Mouse (Mus musculus) cerebellum, postnatal 14 days (tissue): Measurements from ENCODE around the gene Trpm3.
"Not testable (repeated sequence)": the region's sequence is repeated elsewhere in the genome, so short reads cannot be mapped to it uniquely, and the experiment has no call there.

Source experiments
- DNase-seq, 2 experiments: peaks; one replicate each; pipeline ENCODE4 v3.0.0; 2021; ENCODE audit warnings: mixed read lengths in 2 of 2

Gene Trpm3

DNA sequence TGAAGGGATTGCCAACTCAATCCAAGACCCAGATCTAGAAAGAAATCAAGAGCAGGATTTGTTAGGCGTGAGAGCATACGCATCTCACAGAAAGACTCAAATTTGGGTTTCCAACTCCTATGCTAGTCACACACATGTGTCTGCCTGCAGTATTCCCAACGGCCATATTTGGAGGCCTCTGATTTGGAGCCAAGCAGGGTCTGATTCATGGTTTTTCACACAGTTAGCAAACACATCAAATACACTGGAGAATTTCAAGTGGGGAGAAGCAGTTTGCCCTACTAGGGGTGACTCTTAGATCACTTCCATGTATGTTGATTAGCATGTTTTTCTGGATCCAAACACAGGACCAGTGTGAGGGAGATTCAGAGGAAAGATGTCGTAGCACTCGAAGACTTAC, 855.7 kb downstream of the Trpm3 start:
- no peak for DNase-seq

DNA sequence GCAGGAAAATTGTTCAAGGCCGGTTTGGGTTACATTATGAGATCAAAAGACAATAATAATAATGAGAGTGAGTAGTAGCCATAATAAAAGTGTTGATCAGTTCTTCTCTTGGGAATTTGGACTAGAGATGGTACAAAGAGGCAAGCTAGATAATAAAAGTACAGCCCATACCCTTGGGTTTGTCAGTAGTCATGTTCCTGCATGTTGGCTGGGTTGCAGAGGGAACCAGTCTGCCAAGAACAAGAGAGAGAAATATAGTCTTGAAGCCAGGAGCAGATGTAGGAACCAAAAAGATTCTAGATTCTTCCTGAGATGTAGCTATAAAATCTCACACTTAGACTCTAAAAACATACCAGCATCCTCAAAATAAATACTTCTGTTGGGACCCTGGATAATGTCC, 861.4 kb downstream of the Trpm3 start:
- no peak for DNase-seq

DNA sequence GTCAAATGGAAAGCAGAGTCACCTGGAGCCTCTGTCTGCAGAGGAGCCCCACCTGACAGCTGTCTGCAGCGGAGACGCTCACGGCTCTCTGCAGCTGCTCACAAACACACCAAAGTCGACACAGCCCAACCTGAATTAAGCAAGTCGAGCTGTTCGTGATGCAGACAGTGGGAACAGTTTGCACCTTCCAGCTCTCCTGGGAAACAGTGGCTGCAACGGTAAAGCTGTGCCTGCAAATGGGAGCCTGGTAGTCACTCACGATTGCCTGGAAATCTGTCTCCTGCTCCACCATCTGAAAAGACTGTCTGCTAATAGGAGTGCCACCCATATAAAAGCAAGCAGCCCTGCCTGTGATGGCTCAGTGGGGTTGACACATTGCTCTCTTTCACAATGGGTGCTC, 865.0 kb downstream of the Trpm3 start:
- DNase-seq, result no peak

DNA sequence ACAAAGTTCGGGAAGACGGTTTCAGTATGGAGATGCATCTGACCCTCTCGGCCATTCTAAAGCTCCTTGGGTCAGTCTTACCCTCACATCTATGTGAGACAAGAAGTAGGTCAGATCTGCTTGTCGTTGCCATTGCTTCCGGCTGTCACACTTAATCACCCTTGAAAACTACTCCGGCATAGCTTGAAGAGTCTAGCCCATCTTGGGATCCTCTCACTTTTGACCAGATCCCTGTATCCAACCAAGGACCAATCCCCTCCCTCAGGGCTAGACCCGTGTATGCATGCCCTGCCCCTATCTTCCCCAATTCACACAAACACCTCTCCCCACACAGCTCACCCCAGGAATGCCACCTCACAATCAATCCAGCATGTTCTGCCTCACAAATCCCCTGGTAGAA, 867.0 kb downstream of the Trpm3 start:
- no peak for DNase-seq

DNA sequence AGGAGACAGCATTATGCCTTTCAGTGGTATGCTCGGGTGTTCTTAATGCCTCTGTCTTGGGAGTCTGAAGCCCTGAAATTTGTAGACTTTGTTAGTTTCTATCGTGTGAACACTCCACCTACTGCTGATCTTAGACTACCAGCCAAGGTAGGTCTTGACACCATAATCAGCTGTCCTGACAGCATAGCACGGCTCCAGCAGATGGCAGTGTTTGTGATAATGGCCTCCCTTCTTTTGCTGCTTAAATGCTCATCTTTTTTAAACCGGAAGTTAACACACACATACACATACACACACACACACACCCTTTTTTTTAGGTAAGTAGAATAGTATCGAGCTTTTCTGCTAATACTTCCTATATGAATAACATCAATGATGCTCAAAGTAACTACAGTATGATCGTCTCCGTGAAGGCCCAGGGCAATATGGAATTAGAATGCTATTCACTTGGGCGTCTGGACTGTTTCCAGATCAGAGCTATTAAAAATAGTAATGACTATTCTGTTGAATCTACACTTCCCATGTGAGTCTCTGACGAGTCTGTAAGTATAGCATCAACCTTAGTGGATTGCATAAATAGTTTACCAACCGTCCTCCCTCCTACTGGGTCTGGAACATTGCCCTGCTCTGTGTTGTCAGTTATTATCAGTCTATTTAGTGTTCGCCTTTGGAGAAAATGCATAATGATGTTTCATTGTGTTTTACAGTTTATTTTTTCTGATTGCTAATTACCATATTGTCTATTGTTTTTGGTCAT, 867.8 kb downstream of the Trpm3 start:
- DNase-seq, result peak; percentile 73 to 83

DNA sequence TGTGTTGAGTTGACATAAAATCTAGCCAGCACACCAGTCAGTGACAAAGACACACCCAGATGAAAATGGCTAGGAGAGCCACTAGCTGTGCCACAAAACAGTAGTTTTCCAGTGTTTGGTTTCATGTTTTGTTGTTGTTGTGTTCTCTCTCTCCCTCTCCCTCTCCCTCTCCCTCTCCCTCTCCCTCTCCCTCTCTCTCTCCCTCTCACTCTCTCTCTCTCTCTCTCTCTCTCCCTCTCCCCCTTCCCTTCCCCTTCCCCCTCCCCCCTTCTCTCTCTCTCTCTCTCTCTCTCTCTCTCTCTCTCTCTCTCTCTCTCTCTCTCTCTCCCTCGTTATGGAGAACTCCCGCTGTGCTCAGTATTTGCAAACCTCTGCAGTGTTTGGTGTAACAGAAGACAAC, 874.8 kb downstream of the Trpm3 start:
- DNase-seq, result no peak

DNA sequence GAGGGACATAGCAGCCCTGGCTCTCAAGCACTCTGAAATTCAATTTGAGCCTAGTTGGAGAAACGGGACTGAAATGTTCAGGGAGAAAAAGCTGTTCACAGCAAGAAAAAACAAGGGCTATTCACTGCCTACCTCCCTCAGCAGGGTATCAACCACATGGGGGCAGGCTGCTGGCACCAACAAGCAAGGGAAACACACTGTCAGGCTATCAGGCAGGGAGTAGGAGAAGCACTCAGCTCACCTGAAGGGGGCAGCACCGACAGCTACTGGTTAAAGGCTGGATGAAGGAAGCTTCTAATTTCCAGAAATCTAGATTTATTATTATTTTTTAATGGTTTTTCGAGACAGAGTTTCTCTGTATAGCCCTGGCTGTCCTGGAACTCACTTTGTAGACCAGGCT, 876.7 kb downstream of the Trpm3 start:
- peak; percentile 66 to 83 for DNase-seq

DNA sequence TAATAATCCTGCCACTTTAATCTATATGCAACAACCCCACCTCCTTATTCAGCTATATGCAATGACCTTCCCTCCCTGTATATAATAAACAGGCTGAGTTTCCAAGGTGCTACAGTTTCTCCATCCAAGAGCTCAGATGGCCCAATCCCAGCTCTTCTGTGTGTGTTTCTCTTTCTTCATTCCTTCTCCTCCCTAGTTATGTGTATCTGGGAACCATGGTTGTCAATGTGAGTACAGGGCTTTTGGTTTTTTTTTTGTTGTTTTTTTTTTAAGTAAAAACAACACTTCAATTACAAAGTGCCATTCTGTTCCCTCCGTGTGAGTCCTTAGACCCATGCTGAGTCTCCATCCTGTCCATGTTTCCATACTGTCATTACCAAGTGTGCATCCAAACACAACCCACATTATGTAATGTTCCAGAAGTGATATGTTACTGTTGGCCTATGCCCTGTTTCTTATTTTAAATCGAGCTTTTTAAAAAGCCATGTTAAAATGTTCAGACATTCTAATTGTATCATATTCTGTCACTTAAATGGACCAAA, 879.4 kb downstream of the Trpm3 start:
- DNase-seq, result peak; percentile 44 to 61

DNA sequence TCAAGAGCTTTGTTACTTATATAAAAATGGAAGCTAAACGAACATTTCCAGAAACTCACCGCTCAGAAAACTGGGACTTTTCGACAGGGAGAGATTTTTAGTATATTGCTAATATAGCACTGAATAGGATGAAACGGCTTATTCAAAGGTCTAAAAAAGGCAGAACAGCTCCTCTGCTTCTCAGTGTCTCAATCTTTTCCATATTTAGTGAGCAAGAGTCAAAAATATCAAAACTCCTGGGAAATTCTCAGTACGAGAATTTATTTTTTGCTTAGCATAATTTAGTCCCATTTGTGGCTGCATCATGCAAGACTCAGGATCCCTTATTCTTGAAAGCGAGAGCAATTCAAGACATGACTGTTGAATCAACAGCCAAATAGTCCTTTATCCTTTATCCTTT, 884.1 kb downstream of the Trpm3 start:
- DNase-seq, result no peak

DNA sequence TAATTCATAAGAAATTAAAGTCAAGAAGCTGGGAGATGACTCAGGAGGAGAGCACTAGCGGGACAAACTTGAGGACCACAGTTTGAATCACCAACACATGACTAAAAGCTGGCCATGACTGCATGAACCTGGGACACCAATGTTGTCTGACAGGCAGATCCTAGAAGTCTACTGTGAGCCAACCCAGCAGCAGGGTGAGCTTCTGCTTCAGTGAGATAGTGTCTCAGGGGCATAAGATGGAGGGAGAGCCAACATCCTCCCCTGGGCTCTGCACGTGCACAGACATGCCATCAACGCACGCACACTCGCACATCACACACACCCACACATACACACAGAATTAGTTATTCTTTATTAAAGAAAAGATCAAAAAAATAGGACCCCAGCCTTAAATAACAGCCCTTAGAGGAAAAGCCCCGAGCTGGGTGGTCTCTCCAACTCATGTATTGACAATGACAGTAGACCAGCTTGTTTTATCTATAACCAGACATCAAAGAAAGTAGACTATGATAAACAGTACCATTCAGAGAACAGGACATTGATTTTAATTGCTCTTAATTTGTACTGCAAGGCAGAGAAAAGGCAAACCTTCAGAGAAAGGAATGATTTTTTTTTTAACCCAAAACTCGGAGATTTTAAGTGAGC, 884.6 kb downstream of the Trpm3 start:
- peak; percentile 47 to 55 for DNase-seq

DNA sequence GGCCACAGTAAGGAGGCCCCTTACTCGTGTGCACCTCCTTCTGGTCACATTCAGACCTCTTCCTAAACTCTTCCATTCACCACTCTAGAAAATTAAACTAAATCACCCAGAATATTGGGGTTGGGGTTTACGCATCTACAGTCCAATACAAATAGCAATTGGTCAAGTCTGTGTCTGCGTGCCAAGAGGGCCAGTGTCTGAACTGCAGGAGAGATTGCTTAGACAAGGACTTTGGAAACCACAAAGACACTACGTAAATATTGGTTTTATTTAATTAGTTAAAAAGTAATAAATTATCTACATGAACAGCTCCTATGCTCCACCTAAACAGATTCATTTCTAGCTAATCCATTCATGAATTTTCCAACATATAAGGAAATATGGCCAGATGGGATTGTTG, 886.0 kb downstream of the Trpm3 start:
- DNase-seq, result no peak

DNA sequence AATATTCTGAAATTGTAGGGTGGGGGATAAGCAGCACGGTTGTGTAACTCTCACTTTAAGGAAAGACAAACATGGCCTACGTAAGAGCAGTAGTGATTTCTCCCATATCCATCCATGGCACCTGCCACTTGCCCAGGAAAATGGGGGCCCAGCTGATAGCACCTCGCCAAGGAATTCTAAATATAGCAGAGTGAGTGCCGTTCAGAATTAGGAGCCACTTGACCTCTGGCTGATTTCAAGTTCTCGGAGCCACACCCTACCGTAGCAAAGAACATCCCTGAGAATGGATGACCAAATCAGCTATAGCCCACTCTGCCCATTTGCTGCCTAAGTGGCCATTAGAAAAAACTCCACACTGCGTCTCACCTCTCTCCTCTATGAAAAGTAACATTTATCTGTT, 887.6 kb downstream of the Trpm3 start:
- DNase-seq, result no peak

DNA sequence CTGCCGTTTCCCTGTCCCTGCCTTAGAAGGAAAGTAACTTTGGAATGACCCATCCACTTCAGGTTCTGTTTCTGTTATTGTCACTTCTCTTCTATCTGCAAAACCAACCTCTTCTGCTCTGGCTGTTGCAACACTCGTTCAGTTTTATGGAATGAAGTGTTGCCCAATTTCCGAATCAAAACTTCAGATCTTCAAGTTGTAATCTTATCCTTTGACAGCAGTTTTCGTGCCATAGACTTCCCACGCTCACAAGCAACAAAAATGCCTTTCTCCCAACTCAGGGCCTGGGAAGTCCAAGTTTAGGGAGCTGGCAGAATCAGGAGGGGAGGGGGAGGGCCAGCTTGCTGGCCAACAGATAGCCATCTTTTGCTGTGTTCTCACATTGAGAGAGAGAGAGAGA, 889.4 kb downstream of the Trpm3 start:
- no peak for DNase-seq

DNA sequence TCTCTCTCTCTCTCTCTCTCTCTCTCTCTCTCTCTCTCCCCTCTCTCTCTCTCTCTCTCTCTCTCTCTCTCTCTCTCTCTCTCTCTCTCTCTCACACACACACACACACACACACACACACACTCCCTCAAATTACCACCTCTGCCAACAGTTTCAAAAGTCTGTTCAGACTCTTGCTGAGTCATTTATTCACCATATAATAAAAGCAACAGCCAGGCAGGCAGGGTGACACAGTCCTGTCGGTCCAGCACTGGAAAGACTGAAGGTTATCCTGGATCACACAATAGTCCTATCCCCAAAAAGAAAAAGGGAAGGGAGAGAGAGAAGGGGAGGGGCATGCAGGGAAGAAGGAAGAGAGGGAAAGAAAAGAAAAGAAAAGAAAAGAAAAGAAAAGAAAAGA, 894.5 kb downstream of the Trpm3 start:
- DNase-seq, result not testable (repeated sequence)

DNA sequence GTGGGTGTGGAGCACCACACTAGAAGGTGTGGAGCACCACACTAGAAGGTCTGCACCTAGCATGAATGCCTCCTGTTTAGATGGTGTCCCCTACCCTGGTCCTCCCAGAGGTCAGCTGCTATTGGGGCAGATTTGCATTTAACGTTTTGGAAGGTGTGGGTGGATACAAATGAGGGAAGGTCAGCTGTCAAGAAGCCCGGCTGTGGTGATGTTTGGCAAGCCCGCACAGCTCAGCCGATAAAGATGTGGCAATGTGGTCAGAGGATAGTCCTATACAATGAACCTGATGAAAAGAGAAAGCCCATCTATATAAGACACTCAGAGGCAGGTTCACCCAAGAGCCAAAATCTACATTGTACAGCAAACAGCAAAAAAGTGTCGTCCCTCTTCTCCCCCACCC, 895.3 kb downstream of the Trpm3 start:
- DNase-seq, result no peak

DNA sequence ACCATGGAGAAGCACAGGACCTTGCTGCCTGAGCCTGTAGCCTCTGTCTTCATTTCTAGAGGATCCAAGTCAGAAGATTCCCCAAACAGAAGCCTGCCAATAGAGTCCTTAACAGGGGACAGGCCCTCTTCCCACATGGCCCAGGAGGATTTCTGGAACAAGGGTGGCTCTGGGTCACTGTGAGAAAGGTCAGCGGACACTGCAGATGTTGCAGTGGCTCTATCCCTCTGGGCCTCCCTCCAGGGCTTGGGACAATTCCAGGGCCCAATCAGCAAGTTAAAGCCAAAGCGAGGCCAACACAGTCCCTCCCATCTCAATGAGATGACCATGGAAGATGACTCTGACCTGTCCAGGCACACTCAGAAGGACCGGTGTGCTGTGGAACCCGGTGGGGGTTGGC, 896.1 kb downstream of the Trpm3 start:
- peak in 1 of 2 experiments; percentile 39 for DNase-seq

DNA sequence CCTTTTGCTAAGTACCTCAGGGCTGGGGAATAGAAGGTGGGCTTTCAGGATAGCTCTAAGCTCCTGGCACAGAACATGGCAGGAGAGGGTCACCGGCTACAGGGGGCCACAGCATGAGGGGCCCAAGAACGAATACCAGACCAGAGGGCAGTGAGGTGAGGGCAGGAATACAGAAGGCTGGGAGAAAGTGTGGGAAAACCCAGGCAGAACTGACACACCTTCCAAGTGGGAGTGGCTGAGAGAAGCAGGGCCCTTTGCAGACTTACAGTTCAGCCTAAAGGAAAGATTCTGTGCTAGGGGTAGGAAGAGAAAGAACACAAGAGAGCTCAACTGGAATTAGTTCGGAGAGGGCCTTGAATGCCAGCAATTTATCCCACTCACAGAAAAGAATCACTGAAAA, 896.9 kb downstream of the Trpm3 start:
- DNase-seq, result no peak

DNA sequence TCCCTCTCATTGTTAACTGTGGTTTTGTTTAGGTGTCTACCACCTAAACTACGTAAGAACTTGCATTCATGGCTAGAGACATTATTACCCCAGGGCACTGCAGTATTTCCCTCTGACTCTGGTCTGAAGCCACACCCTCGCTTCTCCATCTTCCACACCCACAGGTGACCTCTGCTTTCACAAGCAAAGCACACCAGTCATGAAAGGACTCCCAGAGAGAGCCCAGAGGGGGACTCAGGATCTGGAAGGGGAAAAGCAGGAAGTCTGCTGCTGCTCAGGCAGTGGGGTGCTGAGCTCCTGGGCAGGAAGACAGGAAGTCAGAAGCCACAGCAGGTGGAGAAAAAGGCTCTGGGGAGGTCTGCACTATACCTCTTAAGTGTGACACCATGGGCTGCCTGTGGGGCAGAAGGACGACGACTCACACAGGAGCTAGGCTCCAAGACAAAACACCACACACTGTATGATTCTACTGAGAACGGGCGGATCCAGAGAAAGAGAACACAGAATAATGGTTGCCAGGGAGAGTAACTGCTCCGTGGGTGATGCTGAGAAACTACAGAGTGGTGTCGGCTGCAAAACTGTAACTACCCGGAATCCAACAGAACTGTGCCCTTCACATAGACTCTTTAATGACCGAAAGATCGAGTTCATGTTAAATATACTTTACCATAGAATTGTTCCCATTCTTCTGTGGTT, 898.1 kb downstream of the Trpm3 start:
- no peak for DNase-seq

DNA sequence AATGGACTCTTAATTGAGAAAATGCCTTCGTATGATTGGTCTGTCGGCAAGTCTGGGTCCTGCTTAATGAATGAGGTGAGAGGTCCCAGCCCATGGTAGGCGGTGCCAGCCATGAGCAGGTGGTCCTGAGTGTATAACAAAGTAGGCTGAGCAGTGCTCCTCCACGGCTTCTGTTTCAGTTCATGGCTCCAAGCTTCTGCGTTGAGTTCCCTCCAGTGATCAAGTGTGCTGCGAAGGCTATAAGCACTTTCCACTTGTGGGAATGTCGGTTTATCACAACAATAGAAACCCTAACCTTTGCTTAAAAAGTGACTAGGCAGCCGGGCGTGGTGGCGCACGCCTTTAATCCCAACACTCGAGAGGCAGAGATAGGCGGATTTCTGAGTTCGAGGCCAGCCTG, 898.7 kb downstream of the Trpm3 start:
- no peak for DNase-seq

DNA sequence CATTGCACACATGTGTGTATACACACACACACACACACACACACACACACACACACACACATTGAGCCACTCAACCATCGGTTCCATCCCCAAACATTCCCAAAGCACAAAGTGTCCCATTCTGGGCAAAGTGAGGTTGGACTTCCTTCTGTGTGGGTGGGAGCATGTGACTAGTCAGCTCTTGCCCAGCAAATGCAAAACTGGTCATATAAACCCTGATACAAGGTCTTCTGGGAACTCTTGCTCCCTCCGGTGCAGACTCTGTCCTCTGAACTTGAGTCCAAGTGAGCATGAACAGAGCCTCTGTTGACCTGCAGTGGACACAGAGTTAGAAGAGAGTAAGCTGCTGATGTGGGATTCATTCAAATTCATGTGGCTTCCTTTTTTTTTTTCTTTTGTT, 899.5 kb downstream of the Trpm3 start:
- no peak for DNase-seq

DNA sequence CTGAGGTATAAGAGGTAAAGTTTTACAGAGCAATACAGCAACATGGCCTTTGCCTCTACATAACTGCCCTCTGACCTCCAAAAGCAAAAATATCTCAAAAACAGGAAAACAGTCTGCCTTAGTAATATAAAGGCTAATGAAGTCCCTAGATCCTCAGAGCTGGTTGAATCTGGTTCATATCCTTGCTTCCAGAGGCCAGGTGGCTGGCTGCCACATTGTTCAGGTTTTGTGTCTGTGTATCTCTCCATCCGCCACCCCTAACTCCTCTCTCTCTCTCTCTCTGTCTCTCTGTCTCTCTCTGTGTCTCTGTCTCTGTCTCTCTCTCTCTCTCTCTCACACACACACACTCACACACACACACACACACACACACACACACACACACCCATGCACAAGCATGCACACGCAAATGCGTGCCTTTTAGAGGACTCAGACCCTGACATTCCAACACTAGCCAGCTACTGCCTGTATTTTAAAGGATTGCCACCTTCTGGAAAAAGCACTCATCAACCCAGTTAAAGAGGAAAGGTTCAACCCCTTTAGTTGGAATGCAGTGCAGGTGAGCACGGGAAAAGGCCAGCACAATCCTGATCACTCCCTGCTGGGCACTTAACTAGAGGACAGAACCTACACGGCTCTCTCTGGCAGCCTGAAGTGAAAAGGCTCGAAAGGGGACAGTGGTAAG, 902.8 kb downstream of the Trpm3 start:
- DNase-seq, result no peak

DNA sequence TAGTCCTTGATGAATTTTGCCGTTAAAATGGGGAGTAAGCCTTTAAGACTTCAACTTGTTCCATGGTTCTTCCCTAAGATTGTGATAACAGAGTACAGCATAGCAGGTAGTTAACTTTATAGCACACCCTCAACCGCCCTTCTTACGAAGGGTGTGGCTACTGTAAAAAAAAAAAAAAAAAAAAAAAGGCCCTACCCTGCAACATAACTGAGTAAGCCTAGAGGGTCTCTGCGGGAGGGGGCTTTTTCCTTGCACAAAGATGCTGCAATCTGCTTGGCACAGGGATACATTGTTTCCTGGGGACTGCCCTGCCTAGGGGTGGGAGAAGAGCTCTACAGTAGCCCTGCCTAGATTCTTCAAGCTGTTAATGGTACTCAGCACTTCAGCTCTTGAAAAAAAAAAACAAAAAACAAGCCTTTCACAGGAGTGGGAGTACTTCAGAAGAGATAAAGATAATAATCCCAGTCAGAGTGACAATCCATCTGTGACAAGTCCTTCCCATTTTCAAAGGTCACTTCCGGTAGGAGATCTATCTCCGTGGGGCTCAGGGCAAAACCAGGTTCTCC, 903.4 kb downstream of the Trpm3 start:
- DNase-seq, result no peak

DNA sequence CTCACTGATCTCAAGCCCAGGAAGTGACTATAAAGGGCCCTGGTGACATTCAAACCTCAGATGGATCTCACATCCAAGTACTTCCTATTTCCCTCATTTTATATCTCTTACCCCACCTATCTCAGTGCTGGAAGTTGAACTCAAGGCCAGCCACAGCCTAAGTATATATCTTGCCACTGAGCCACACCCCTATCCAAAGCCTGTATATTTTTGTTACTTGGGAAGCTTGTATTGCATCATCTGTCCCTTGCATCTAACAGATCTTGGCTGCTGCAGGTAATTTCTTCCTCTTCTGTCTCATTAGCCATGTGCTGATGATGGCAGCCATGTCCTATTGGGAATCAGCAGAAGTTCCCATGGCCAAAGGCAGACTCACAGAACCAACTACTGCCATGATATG, 904.9 kb downstream of the Trpm3 start:
- DNase-seq, result no peak
